Mouse (Mus musculus) hindbrain, embryonic 14.5 days (tissue): ENCODE data around the gene Oprd1. TPM values are rescaled to one million over a fixed set of nuclear protein-coding genes. Genes with fewer than 3 reads are reported as not detected.

ENCODE experiments used
- ATAC-seq: fragments of 200-750 bp; cut with Nextera tagmentation; 2 replicates; pipeline ENCODE4 v1.8.0; 2017; ENCODE audit warnings: moderate number of reproducible peaks, mild to moderate bottlenecking, moderate TSS enrichment, moderate library complexity; ENCODE audit not compliant: low FRiP score
- DNase-seq: peaks from one replicate; pipeline ENCODE4 v3.0.0-alpha.2; 2015; ENCODE audit warnings: low spot score
- H3K27ac ChIP-seq: fragments of 300-500 bp; sonication (generic); 2 replicates; pipeline ENCODE4 v1.5.1; 2014; ENCODE audit warnings: mild to moderate bottlenecking, moderate library complexity
- H3K27me3 ChIP-seq: fragments of 300-500 bp; sonication (generic); 2 replicates; pipeline ENCODE4 v1.6.1; 2014; ENCODE audit warnings: mild to moderate bottlenecking, low read length, mixed read lengths; ENCODE audit not compliant: control insufficient read depth, insufficient read depth
- H3K36me3 ChIP-seq: fragments of 300-500 bp; sonication (generic); replicated peaks from 2 replicates; pipeline ENCODE4 v1.6.1; 2014; ENCODE audit not compliant: control insufficient read depth, insufficient read depth
- H3K4me1 ChIP-seq: fragments of 300-500 bp; sonication (generic); replicated peaks from 2 replicates; pipeline ENCODE4 v1.6.1; 2014; ENCODE audit warnings: antibody characterized with exemption, low read length, mixed read lengths; ENCODE audit not compliant: control insufficient read depth, insufficient read depth
- H3K4me2 ChIP-seq: fragments of 300-500 bp; sonication (generic); replicated peaks from 2 replicates; pipeline ENCODE4 v1.6.1; 2014; ENCODE audit warnings: mild to moderate bottlenecking, moderate library complexity
- H3K4me3 ChIP-seq: fragments of 300-500 bp; sonication (generic); replicated peaks from 2 replicates; pipeline ENCODE4 v1.5.1; 2014; ENCODE audit warnings: mild to moderate bottlenecking, low read length
- H3K9ac ChIP-seq: fragments of 300-500 bp; sonication (generic); 2 replicates; pipeline ENCODE4 v1.6.1; 2014
- H3K9me3 ChIP-seq: fragments of 300-500 bp; sonication (generic); 2 replicates; pipeline ENCODE4 v1.6.1; 2016; ENCODE audit warnings: low read length; ENCODE audit not compliant: control insufficient read depth
- WGBS: fragments of 180-500 bp; shearing (Covaris S2); extraction: QIAGEN DNeasy Blood & Tissue Kit; methylation state at CpG from one replicate; pipeline ENCODE4 v1.1.7; 2014; 5-methylcytosine and 5-hydroxymethylcytosine counted together
- polyA plus RNA-seq: library from polyadenylated mRNA; unstranded; fragments of >200 nt; fragmentation: Nextera tagmentation; extraction: Ambion mirVana; gene quantifications from 2 replicates; pipeline ENCODE4 v1.2.1, GENCODE M21; 2014

The Oprd1 gene
- polyA plus RNA-seq, 1 experiment from 2014 or later: 0.63 TPM

DNA sequence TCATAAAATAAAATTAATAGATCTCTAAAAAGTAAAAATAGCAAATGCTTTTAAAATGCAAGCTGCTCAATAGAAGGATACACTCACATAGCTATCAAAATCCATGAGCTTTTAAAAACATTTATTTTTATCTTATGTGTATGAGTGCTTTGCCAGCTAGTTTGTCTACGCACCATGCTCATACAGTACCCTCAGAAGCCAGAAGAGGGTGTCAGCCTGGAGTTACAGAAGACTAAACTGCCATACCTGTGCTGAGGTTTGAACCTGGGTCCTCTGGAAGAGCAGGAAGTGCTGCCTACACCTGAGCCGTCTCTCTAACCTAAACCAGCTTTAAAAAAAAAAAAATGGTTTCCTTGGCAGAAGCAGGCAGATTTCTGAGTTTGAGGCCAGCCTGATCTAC, 5.6 kb downstream of the Oprd1 start:
- H3K9me3 ChIP-seq: no peaks in the 10 kb centered on the region
- whole genome bisulfite sequencing: 94% methylated on average over 2 of the region's 2 CpGs
- H3K4me2 ChIP-seq: no peak overlapping the region
- H3K4me1 ChIP-seq: no peaks in the 10 kb centered on the region
- no peak overlapping the region for H3K27ac ChIP-seq
- no peak overlapping the region for H3K4me3 ChIP-seq
- H3K36me3 ChIP-seq: no peaks in the 10 kb centered on the region
- DNase-seq: no peak
- ATAC-seq: no peak
- peaks cover 28% of the 10 kb centered on the region for H3K27me3 ChIP-seq
- H3K9ac ChIP-seq: no peak overlapping the region

DNA sequence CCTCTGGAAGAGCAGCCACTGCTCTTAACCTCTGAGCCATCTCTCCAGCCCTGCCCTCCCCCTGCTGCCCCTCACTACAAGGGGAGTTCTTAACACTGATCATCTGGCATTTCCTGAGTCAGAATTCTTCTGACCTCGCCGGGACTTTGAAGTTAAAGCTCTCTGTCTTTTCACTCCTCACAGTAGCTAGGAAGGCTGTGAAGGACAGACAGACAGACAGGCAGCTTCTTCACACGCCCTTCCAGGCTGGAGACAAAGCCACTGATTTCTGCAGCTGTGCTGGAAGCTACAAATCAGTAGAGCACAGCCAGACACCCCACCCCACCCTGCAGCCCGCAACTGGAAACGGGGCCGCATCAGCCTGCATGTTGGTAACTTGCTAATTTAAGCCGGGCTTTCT, 7.3 kb downstream of the Oprd1 start:
- Histone ChIP-seq H3K4me3 (no peak overlapping the region), H3K36me3 (no peaks in the 10 kb centered on the region), H3K27ac (no peak overlapping the region), H3K4me1 (no peaks in the 10 kb centered on the region), H3K9ac (no peak overlapping the region), H3K27me3 (peaks cover 12% of the 10 kb centered on the region), H3K4me2 (no peak overlapping the region), H3K9me3 (no peaks in the 10 kb centered on the region)
- 77% methylated on average over 7 of the region's 7 CpGs for WGBS
- DNase-seq (no peak), ATAC-seq (no peak)

GRCm38 (mm10) chr4:132133920-132134319, 10.4 kb downstream of the Oprd1 start:
- no peaks in the 10 kb centered on the region for H3K27me3 ChIP-seq
- no peaks in the 10 kb centered on the region for H3K9me3 ChIP-seq
- H3K36me3 ChIP-seq: no peaks in the 10 kb centered on the region
- H3K27ac ChIP-seq: no peak overlapping the region
- 75% methylated on average over 16 of the region's 16 CpGs for WGBS
- ATAC-seq (no peak), DNase-seq (no peak)
- H3K4me1 ChIP-seq: peaks cover 7% of the 10 kb centered on the region; the same call in 1 of the 2 replicates
- no peak overlapping the region for H3K9ac ChIP-seq
- H3K4me2 ChIP-seq: no peak overlapping the region
- H3K4me3 ChIP-seq: no peak overlapping the region

DNA sequence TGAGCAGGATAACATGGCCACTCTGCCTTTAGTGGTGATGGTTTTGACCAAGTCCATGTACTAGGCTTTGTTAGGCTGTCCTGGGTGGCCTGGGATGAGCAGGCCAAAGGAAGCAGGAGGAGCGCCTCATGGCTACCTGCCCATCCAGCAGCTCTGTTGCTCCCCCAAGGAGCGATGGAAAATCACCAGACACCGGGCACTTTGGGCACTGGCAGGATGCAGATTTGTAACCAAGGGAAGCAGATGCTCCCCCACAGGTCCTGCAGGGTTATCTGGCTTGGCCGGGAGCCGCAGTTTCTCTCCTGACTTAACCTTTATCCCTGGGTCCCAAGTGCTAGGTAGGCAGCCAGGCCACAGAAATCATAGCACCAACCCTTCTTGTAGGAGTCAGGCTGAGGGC, 10.9 kb downstream of the Oprd1 start:
- no peaks in the 10 kb centered on the region for H3K9me3 ChIP-seq
- H3K27ac ChIP-seq: no peak overlapping the region
- H3K9ac ChIP-seq: no peak overlapping the region
- no peak overlapping the region for H3K4me3 ChIP-seq
- H3K4me1 ChIP-seq: peaks cover 8% of the 10 kb centered on the region; the same call in 1 of the 2 replicates
- 95% methylated on average over 5 of the region's 5 CpGs for WGBS
- ATAC-seq: no peak
- no peaks in the 10 kb centered on the region for H3K36me3 ChIP-seq
- DNase-seq: no peak
- H3K4me2 ChIP-seq: no peak overlapping the region
- no peaks in the 10 kb centered on the region for H3K27me3 ChIP-seq

DNA sequence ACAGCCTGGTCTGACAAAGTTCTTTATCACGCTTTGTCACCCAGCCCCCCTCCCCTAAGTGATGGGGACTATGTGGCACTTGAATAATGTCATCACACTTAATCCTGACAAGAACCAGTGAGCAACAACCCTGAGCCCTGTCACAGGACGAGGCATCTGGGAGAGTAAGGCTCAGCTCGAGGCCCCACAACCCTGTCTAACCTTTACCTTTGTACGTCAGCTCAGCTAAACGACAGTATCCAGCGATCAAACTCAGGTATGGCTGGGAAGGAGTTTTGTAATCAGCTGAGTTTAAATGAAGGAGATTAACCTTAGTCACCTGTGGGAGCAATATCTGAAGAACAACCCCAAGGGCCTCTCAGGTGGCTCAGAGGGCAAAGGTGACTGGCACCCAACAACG, 12.0 kb downstream of the Oprd1 start:
- no peak overlapping the region for H3K4me3 ChIP-seq
- 88% methylated on average over 7 of the region's 7 CpGs for WGBS
- DNase-seq: no peak
- no peak for ATAC-seq
- H3K4me1 ChIP-seq: peaks cover 8% of the 10 kb centered on the region; the same call in 1 of the 2 replicates
- H3K9ac ChIP-seq: no peak overlapping the region
- H3K36me3 ChIP-seq: no peaks in the 10 kb centered on the region
- H3K4me2 ChIP-seq: no peak overlapping the region
- no peaks in the 10 kb centered on the region for H3K27me3 ChIP-seq
- no peaks in the 10 kb centered on the region for H3K9me3 ChIP-seq
- H3K27ac ChIP-seq: no peak overlapping the region

DNA sequence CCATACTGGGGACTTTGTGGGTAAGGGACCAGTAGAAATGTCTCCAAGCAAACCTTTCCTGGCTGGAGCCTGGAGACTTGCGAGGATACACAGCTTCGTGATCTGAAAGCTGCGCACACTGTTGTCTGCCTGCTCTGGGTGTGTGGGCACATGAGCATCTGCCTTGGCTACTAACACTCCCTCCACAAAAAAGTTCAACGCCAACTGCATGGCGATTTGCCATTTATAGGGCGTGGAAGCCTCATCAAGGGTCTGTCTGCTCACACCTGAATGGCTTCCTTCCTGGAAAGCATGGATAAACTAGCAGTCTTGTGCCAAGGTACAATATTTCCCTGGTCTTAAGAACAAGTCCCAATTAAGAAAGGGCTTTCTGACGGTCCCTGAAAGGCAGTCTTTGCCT, 12.5 kb downstream of the Oprd1 start:
- Histone ChIP-seq H3K4me1 (peaks cover 8% of the 10 kb centered on the region; the same call in 1 of the 2 replicates), H3K36me3 (no peaks in the 10 kb centered on the region), H3K4me3 (no peak overlapping the region), H3K4me2 (no peak overlapping the region), H3K27me3 (no peaks in the 10 kb centered on the region), H3K9ac (no peak overlapping the region), H3K9me3 (no peaks in the 10 kb centered on the region), H3K27ac (no peak overlapping the region)
- ATAC-seq (no peak), DNase-seq (no peak)
- 93% methylated on average over 7 of the region's 7 CpGs for WGBS

- no peak for ATAC-seq
- WGBS: 81% methylated on average over 9 of the region's 9 CpGs
- no peaks in the 10 kb centered on the region for H3K9me3 ChIP-seq
- DNase-seq: no peak
- H3K9ac ChIP-seq: no peak overlapping the region
- H3K4me3 ChIP-seq: no peak overlapping the region
- H3K27ac ChIP-seq: no peak overlapping the region
- H3K4me2 ChIP-seq: no peak overlapping the region
- H3K4me1 ChIP-seq: peaks cover 8% of the 10 kb centered on the region; the same call in 1 of the 2 replicates
- no peaks in the 10 kb centered on the region for H3K27me3 ChIP-seq
- H3K36me3 ChIP-seq: no peaks in the 10 kb centered on the region
These were observed 13.2 kb downstream of the Oprd1 start for GRCm38 (mm10) chr4:132131116-132131515.

DNA sequence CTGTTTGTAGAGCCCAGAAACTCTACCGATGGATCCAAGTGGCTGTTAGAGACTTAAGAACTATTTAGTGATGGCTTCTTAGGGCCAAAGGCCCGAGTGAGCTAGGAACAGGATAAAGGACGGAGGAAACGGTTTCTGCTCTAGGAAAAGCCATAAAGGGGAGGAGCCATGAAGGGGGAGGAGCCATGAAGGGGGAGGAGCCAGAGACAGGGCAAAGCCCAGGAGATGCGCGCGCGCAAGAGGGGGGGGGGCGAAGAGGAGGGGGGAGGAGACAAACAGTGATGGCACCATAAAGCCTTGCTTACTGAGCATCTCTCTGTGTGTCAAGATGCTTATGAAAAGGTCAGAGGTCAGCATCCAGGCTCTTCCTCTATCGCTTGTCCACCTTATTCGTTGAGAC, 13.6 kb downstream of the Oprd1 start:
- no peaks in the 10 kb centered on the region for H3K9me3 ChIP-seq
- H3K4me3 ChIP-seq: no peak overlapping the region
- H3K9ac ChIP-seq: no peak overlapping the region
- ATAC-seq (no peak), DNase-seq (no peak)
- H3K27me3 ChIP-seq: no peaks in the 10 kb centered on the region
- no peak overlapping the region for H3K4me2 ChIP-seq
- 89% methylated on average over 11 of the region's 11 CpGs for WGBS
- peaks cover 8% of the 10 kb centered on the region; the same call in 1 of the 2 replicates for H3K4me1 ChIP-seq
- no peak overlapping the region for H3K27ac ChIP-seq
- H3K36me3 ChIP-seq: no peaks in the 10 kb centered on the region

- Histone ChIP-seq H3K9ac (no peak overlapping the region), H3K4me3 (no peak overlapping the region), H3K9me3 (no peaks in the 10 kb centered on the region), H3K27me3 (no peaks in the 10 kb centered on the region), H3K27ac (no peak overlapping the region), H3K4me2 (no peak overlapping the region), H3K36me3 (no peaks in the 10 kb centered on the region), H3K4me1 (peaks cover 8% of the 10 kb centered on the region; the same call in 1 of the 2 replicates)
- ATAC-seq (no peak), DNase-seq (no peak)
- WGBS: 89% methylated on average over 2 of the region's 2 CpGs
These were observed 14.2 kb downstream of the Oprd1 start for GRCm38 (mm10) chr4:132130134-132130533.

DNA sequence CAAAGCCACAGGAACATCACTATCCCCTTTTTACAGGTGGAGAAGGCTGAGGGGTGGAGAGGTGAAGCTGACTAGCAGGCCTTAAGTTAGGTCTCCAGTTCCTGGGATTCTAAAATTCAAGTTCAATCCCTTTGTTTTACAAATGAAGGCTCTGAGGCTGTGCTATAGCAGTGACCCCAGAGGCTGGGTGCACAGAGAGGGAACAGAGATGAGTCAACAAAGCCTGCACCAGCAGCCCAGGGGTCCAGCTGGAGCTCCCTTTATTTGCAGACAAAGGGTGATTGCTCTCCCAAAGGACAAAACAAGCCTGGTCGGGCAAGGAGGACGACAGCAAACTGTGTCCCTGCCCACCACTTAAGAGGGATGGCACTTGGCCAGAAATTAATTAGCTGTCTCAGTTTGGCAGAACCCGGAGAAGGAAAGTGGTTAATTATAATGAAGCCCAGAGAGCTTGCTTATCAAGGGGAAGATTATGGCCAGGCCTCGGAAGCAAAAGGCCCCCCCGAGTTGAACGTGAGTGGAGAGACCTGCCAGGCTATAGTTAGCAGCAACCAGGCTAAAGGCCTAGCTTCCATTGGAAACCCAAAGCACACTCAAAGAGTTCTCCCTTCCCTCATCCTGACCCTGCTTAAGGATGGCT, 15.2 kb downstream of the Oprd1 start:
- Histone ChIP-seq H3K9me3 (no peaks in the 10 kb centered on the region), H3K27ac (peak overlapping the region; percentile 53), H3K4me3 (no peak overlapping the region), H3K4me2 (no peak overlapping the region), H3K9ac (no peak overlapping the region), H3K4me1 (peaks cover 8% of the 10 kb centered on the region; the same call in 1 of the 2 replicates), H3K27me3 (no peaks in the 10 kb centered on the region), H3K36me3 (no peaks in the 10 kb centered on the region)
- WGBS: 6% methylated on average over 6 of the region's 6 CpGs
- DNase-seq (peak; percentile 64), ATAC-seq (no peak; the same call in 1 of the 2 replicates)
